Mouse (Mus musculus) kidney, adult 2 months (tissue): ENCODE measurements around the gene Bbip1.

Source experiments
- CTCF ChIP-seq: fragments of 200-500 bp; conservative IDR thresholded peaks from 2 replicates; pipeline ENCODE4 v1.5.1; 2011; ENCODE audit warnings: low read depth, mild to moderate bottlenecking, control low read depth, low read length, moderate library complexity, mixed read lengths; ENCODE audit not compliant: insufficient read depth, insufficient read length
- POLR2A ChIP-seq: fragments of 200-500 bp; IDR thresholded peaks from one replicate; pipeline ENCODE4 v1.6.1; 2011; ENCODE audit warnings: low read depth, low read length, control low read depth

DNA sequence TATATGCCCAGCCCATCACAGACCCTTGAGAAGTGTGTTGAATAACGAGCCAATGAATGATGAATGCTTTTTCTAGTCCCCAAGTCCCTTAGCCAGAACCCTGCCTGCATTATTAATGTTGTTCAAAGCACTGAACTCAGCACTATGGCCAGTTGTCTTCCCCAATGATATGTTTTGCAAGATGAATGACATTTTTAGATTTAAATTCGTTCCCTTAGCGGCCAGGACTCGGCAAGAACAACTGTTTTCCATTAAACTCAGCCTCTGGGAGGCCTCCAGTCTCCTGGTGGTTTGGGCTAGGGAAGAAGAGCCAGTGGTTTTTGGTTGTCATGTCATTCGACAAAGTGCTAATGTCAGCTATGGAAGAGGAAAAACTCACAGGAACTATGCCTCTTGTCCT is 62.6 kb downstream of the Bbip1 start:
- TF ChIP-seq CTCF (no peak), POLR2A (no peak)
